Mouse (Mus musculus) heart, postnatal 0 days (tissue): ENCODE data around the gene Dapk3. TPM values are rescaled to one million over a fixed set of nuclear protein-coding genes. Genes with fewer than 3 reads are reported as not detected.

Experiments
- ATAC-seq: fragments of 200-750 bp; cut with Nextera tagmentation; 2 replicates; pipeline ENCODE4 v1.8.0; 2017; ENCODE audit warnings: low read depth, moderate number of reproducible peaks, moderate library complexity; ENCODE audit not compliant: insufficient read depth
- DNase-seq: peaks from one replicate; pipeline ENCODE4 v3.0.0-alpha.2; 2016; ENCODE audit warnings: low spot score
- H3K27ac ChIP-seq: fragments of 300-500 bp; sonication (generic); 2 replicates; pipeline ENCODE4 v1.5.1; 2014; ENCODE audit warnings: low read depth, mild to moderate bottlenecking
- H3K27me3 ChIP-seq: fragments of 300-500 bp; sonication (generic); 2 replicates; pipeline ENCODE4 v1.6.1; 2014; ENCODE audit warnings: low read length, mixed read lengths; ENCODE audit not compliant: control insufficient read depth, insufficient read depth
- H3K36me3 ChIP-seq: fragments of 300-500 bp; sonication (generic); replicated peaks from 2 replicates; pipeline ENCODE4 v1.6.1; 2014; ENCODE audit warnings: low read length, mixed read lengths; ENCODE audit not compliant: control insufficient read depth, insufficient read depth
- H3K4me1 ChIP-seq: fragments of 300-500 bp; sonication (generic); 2 replicates; pipeline ENCODE4 v1.6.1; 2014; ENCODE audit warnings: antibody characterized with exemption; ENCODE audit not compliant: control insufficient read depth, insufficient read depth
- H3K4me2 ChIP-seq: fragments of 300-500 bp; sonication (generic); 2 replicates; pipeline ENCODE4 v1.6.1; 2014; ENCODE audit warnings: low read depth, mild to moderate bottlenecking, low read length, moderate library complexity
- H3K4me3 ChIP-seq: fragments of 300-500 bp; sonication (generic); 2 replicates; pipeline ENCODE4 v1.5.1; 2014; ENCODE audit warnings: low read depth, low read length
- H3K9ac ChIP-seq: fragments of 300-500 bp; sonication (generic); replicated peaks from 2 replicates; pipeline ENCODE4 v1.6.1; 2014; ENCODE audit warnings: low read depth, low read length, mixed read lengths
- H3K9me3 ChIP-seq: fragments of 300-500 bp; sonication (generic); replicated peaks from 2 replicates; pipeline ENCODE4 v1.6.1; 2016; ENCODE audit warnings: low read length; ENCODE audit not compliant: control insufficient read depth
- CTCF ChIP-seq: IDR thresholded peaks from 2 replicates; pipeline ENCODE4 v1.5.1; 2016; ENCODE audit warnings: antibody characterized with exemption, control low read depth, low read depth
- EP300 ChIP-seq: IDR thresholded peaks from 2 replicates; pipeline ENCODE4 v1.6.1; 2016; ENCODE audit warnings: antibody characterized with exemption, low read depth
- WGBS: fragments of 180-500 bp; shearing (Covaris S2); extraction: QIAGEN DNeasy Blood & Tissue Kit; methylation state at CpG from one replicate; pipeline ENCODE4 v1.1.7; 2014; 5-methylcytosine and 5-hydroxymethylcytosine counted together
- polyA plus RNA-seq: library from polyadenylated mRNA; unstranded; fragments of >200 nt; fragmentation: Nextera tagmentation; extraction: Ambion mirVana; gene quantifications from 2 replicates; pipeline ENCODE4 v1.2.1, GENCODE M21; 2015
- total RNA-seq: library from RNA; depleted of rRNA; stranded (reverse); fragments of >200 nt; gene quantifications from 2 replicates; pipeline ENCODE4 v1.2.3, GENCODE M21; 2014; ENCODE audit warnings: low replicate concordance

Dapk3 gene
- total and polyA plus RNA-seq, 2 experiments from 2014 or later = 29.0 to 72.7 TPM

GRCm38 (mm10) chr10:81200605-81201287, 17.9 kb downstream of the Dapk3 start:
- no peaks in the 10 kb centered on the region for H3K9me3 ChIP-seq
- no peak overlapping the region for H3K4me3 ChIP-seq
- TF ChIP-seq CTCF = no peak
- TF ChIP-seq EP300 = 0 out of 2 replicates have a peak, but pooled peaks have one; percentile 19
- H3K4me2 ChIP-seq = 0 out of 2 replicates have a peak overlapping the region, but pooled peaks have one; percentile 12
- WGBS = 50% methylated on average over 20 of the region's 20 CpGs
- DNase-seq (peak; percentile 12), ATAC-seq (no peak)
- peak overlapping the region; percentile 98 for H3K27ac ChIP-seq
- peak overlapping the region; percentile 47 for H3K9ac ChIP-seq
- H3K27me3 ChIP-seq = no peaks in the 10 kb centered on the region
- peaks cover 29% of the 10 kb centered on the region for H3K4me1 ChIP-seq
- no peaks in the 10 kb centered on the region for H3K36me3 ChIP-seq

- H3K9me3 ChIP-seq = no peaks in the 10 kb centered on the region
- DNase-seq (peak; percentile 93), ATAC-seq (peak; percentile 57)
- 31% methylated on average over 13 of the region's 13 CpGs for WGBS
- H3K36me3 ChIP-seq = no peaks in the 10 kb centered on the region
- TF ChIP-seq CTCF (0 out of 2 replicates have a peak, but pooled peaks have one; percentile 2), EP300 (peak; percentile 95)
- H3K27me3 ChIP-seq = no peaks in the 10 kb centered on the region
- peak within 1 kb of the TSS; percentile 98 for H3K27ac ChIP-seq
- no peak within 1 kb of the TSS for H3K4me3 ChIP-seq
- peak within 1 kb of the TSS; percentile 47 for H3K9ac ChIP-seq
- H3K4me1 ChIP-seq = peaks cover 29% of the 10 kb centered on the region
- H3K4me2 ChIP-seq = peak within 1 kb of the TSS; percentile 19
These were observed 19.3 kb downstream of the Dapk3 start, which contains the start of gene Nmrk2 for GRCm38 (mm10) chr10:81201807-81202758. Nmrk2 (minus strand) TSS chr10:81202051.

GRCm38 (mm10) chr10:81202978-81203720, 20.3 kb downstream of the Dapk3 start:
- H3K36me3 ChIP-seq = no peaks in the 10 kb centered on the region
- WGBS = 52% methylated on average over 8 of the region's 8 CpGs
- no peak overlapping the region for H3K9ac ChIP-seq
- 0 out of 2 replicates have a peak overlapping the region, but pooled peaks have one; percentile 12 for H3K4me2 ChIP-seq
- peak overlapping the region; percentile 98 for H3K27ac ChIP-seq
- H3K27me3 ChIP-seq = 0 out of 2 replicates have a peak, but pooled peaks cover 3% of the 10 kb centered on the region
- TF ChIP-seq CTCF (no peak), EP300 (no peak)
- DNase-seq (peak; percentile 34), ATAC-seq (no peak)
- no peaks in the 10 kb centered on the region for H3K9me3 ChIP-seq
- peaks cover 29% of the 10 kb centered on the region for H3K4me1 ChIP-seq
- H3K4me3 ChIP-seq = no peak overlapping the region

GRCm38 (mm10) chr10:81204137-81204536, 21.3 kb downstream of the Dapk3 start:
- Histone ChIP-seq H3K4me3 (no peak overlapping the region), H3K9ac (no peak overlapping the region), H3K4me2 (no peak overlapping the region), H3K27me3 (0 out of 2 replicates have a peak, but pooled peaks cover 3% of the 10 kb centered on the region), H3K4me1 (peaks cover 26% of the 10 kb centered on the region), H3K9me3 (no peaks in the 10 kb centered on the region), H3K36me3 (no peaks in the 10 kb centered on the region), H3K27ac (peak overlapping the region; percentile 98)
- 48% methylated on average over 4 of the region's 4 CpGs for WGBS
- ATAC-seq (no peak), DNase-seq (peak; percentile 4)
- no peak for TF ChIP-seq EP300
- no peak for TF ChIP-seq CTCF

GRCm38 (mm10) chr10:81210154-81210553, 27.3 kb downstream of the Dapk3 start:
- 0 out of 2 replicates have a peak, but pooled peaks cover 3% of the 10 kb centered on the region for H3K27me3 ChIP-seq
- H3K27ac ChIP-seq = no peak overlapping the region
- 92% methylated on average over 5 of the region's 5 CpGs for WGBS
- no peak overlapping the region for H3K4me2 ChIP-seq
- H3K4me1 ChIP-seq = no peaks in the 10 kb centered on the region
- no peaks in the 10 kb centered on the region for H3K9me3 ChIP-seq
- H3K36me3 ChIP-seq = no peaks in the 10 kb centered on the region
- ATAC-seq (no peak), DNase-seq (no peak)
- no peak overlapping the region for H3K4me3 ChIP-seq
- H3K9ac ChIP-seq = no peak overlapping the region
- TF ChIP-seq CTCF = peak; percentile 40
- TF ChIP-seq EP300 = no peak
